11 mouse cellular contexts compared by ENCODE assay signal in genomic region chr2:28402128-28402527, GRCm38 (mm10). TPM values are rescaled to one million over a fixed set of nuclear protein-coding genes. Genes with fewer than 3 reads are reported as not detected.
A peak's percentile ranks its signal among the peaks of the same experiment; 100 is the strongest.
DNase-seq lines count a peak whose midpoint lies in the region; ATAC-seq lines count a peak whose summit lies in the region.
"Had no signal": no experiment of that assay in that cellular context is flagged by ENCODE, and none has a peak within 500 bp of the region (broad histone marks: within the 10 kb centered on the region; RNA-seq: fewer than 3 reads in every experiment).

No protein-coding gene starts in this region.

- intact Hi-C loops in heart, postnatal 10 days (cut with DNase I) = no loop called here

- no peak for ATAC-seq in lung, embryonic 16.5 days (ENCODE audit: low read depth)
- peak; percentile 74 for ATAC-seq in common myeloid progenitor, adult 5-6 weeks (replicated peaks; ENCODE audit: low read depth, poor library complexity, severe bottlenecking)
- peak; percentile 52; the same call in 1 of the 2 replicates for ATAC-seq in monocyte, adult 5-6 weeks (replicated peaks; ENCODE audit: insufficient number of reproducible peaks, low FRiP score, low TSS enrichment, poor library complexity, severe bottlenecking)

- H3K4me2 ChIP-seq in lung, embryonic 16.5 days (ENCODE audit: low read depth, low read length) = no peak overlapping the region
- H3K4me2 ChIP-seq: embryonic facial prominence, embryonic 12.5 days; liver, embryonic 13.5 days had no signal

- peak; percentile 95 for DNase-seq in heart, adult 11 months
- no peak for DNase-seq in heart, postnatal 10 days
- DNase-seq in lung, postnatal 10 days = no peak
- DNase-seq in kidney, postnatal 14 days = no peak
- DNase-seq in lung, postnatal 25 days (ENCODE audit: low spot score) = no peak
- DNase-seq: adrenal gland, postnatal 10 days; liver, embryonic 13.5 days had no signal

- H3K27me3 ChIP-seq in lung, embryonic 16.5 days (ENCODE audit: control insufficient read depth, insufficient read depth, low read depth, low read length) = no peaks in the 10 kb centered on the region
- H3K27me3 ChIP-seq: embryonic facial prominence, embryonic 12.5 days had no signal

- no peaks in the 10 kb centered on the region for H3K36me3 ChIP-seq in lung, embryonic 16.5 days (ENCODE audit: control insufficient read depth, insufficient read depth, low read length)
- H3K36me3 ChIP-seq: embryonic facial prominence, embryonic 12.5 days; liver, embryonic 13.5 days had no signal

- H3K4me1 ChIP-seq in lung, embryonic 16.5 days (replicated peaks; ENCODE audit: control insufficient read depth, insufficient read depth, low read length) = no peaks in the 10 kb centered on the region; the same call in 1 of the 2 replicates
- H3K4me1 ChIP-seq: embryonic facial prominence, embryonic 12.5 days had no signal

- 0 out of 2 replicates have a peak overlapping the region, but pooled peaks have one; percentile 54 for H3K27ac ChIP-seq in lung, embryonic 16.5 days (ENCODE audit: low read length)
- H3K27ac ChIP-seq: embryonic facial prominence, embryonic 12.5 days; liver, embryonic 13.5 days had no signal

- no peak overlapping the region for H3K4me3 ChIP-seq in lung, embryonic 16.5 days (ENCODE audit: low read length)
- H3K4me3 ChIP-seq: embryonic facial prominence, embryonic 12.5 days; liver, embryonic 13.5 days had no signal

- H3K9me3 ChIP-seq in lung, embryonic 16.5 days (ENCODE audit: control insufficient read depth, low read length) = no peaks in the 10 kb centered on the region
- H3K9me3 ChIP-seq: embryonic facial prominence, embryonic 12.5 days; liver, embryonic 13.5 days had no signal

- H3K9ac ChIP-seq in lung, embryonic 16.5 days (ENCODE audit: low read length) = no peak overlapping the region
- H3K9ac ChIP-seq: embryonic facial prominence, embryonic 12.5 days; liver, embryonic 13.5 days had no signal

RNA-seq across cellular contexts. Expression of gene Ppp1r26, which starts 44.5 kb away (rescaled TPM):
- total RNA-seq in heart, postnatal 10 days (2021) = 1 to 10 TPM; 3.1 to 5.0 TPM
- polyA plus RNA-seq in lung, embryonic 16.5 days (2015; fragmentation: Nextera tagmentation; extraction: Ambion mirVana) = 6.3 and 6.5 TPM in 2 replicates
- total RNA-seq in common myeloid progenitor, adult 5-6 weeks (2017) = 3.4 and 5.0 TPM in 2 replicates
- 0.10 TPM in 1 of 3 replicates, not detected in the others for total RNA-seq in monocyte, adult 5-6 weeks (2017)
